In the genomic region with DNA sequence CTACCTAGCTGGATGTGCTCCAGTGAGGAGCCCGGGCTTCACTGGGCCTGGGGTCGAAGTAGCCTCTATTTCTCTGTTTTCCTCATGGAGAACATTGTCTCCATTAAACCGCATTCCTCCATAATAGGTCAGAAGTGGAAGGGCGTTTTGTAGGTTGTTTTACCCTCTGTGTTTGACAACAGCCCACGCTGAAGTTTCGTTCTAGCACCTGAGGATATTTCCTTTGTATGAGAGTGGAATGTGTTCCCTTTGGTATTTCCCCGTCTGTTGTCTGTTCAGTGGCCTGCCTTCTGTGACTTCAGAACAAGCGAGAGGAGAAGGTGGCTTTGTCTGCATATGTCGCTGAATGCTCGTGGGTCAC, we compare ENCODE assay signal across 8 mouse cellular contexts. TPM values are rescaled to one million over a fixed set of nuclear protein-coding genes. Genes with fewer than 3 reads are reported as not detected.
A peak's percentile ranks its signal among the peaks of the same experiment; 100 is the strongest.
DNase-seq lines count a peak whose midpoint lies in the region; ATAC-seq lines count a peak whose summit lies in the region.

No protein-coding gene starts in this region.

- peak overlapping the region; percentile 96 for H3K27ac ChIP-seq in kidney, embryonic 15.5 days
- H3K27ac ChIP-seq in embryonic facial prominence, embryonic 15.5 days (replicated peaks) = peak overlapping the region; percentile 97
- peak overlapping the region; percentile 99 for H3K27ac ChIP-seq in limb, embryonic 10.5 days
- peak overlapping the region; percentile 95 for H3K27ac ChIP-seq in neural tube, embryonic 13.5 days (replicated peaks)

- H3K4me1 ChIP-seq in kidney, embryonic 15.5 days = peaks cover 42% of the 10 kb centered on the region
- H3K4me1 ChIP-seq in embryonic facial prominence, embryonic 15.5 days = peaks cover 52% of the 10 kb centered on the region
- H3K4me1 ChIP-seq in limb, embryonic 10.5 days = peaks cover 39% of the 10 kb centered on the region
- peaks cover 52% of the 10 kb centered on the region for H3K4me1 ChIP-seq in neural tube, embryonic 13.5 days (replicated peaks)

- no peak for ATAC-seq in kidney, embryonic 15.5 days (replicated peaks; ENCODE audit: low FRiP score)
- ATAC-seq in embryonic facial prominence, embryonic 15.5 days (ENCODE audit: insufficient number of reproducible peaks, low FRiP score, low TSS enrichment, low read depth) = no peak
- no peak for ATAC-seq in neural tube, embryonic 13.5 days (ENCODE audit: low read depth)

- 5% methylated on average over 10 of the region's 10 CpGs for whole genome bisulfite sequencing in kidney, embryonic 15.5 days
- 4% methylated on average over 10 of the region's 10 CpGs for WGBS in embryonic facial prominence, embryonic 15.5 days
- WGBS in limb, embryonic 10.5 days = 7% methylated on average over 10 of the region's 10 CpGs
- WGBS in neural tube, embryonic 13.5 days = 2% methylated on average over 10 of the region's 10 CpGs

- no peak for DNase-seq in kidney, postnatal 36 days
- DNase-seq in limb, embryonic 10.5 days (ENCODE audit: low spot score) = no peak
- DNase-seq in adrenal gland, adult (ENCODE audit: inconsistent age in 2 of 2, low spot score in 1 of 2) = no peak
- no peak for DNase-seq in cerebellum, adult 8-10 months
- no peak for DNase-seq in gastrocnemius, adult 18-20 months (ENCODE audit: low spot score)

- no peaks in the 10 kb centered on the region for H3K36me3 ChIP-seq in kidney, embryonic 15.5 days
- H3K36me3 ChIP-seq in embryonic facial prominence, embryonic 15.5 days = no peaks in the 10 kb centered on the region
- no peaks in the 10 kb centered on the region for H3K36me3 ChIP-seq in limb, embryonic 10.5 days
- H3K36me3 ChIP-seq in neural tube, embryonic 13.5 days = no peaks in the 10 kb centered on the region

- H3K4me3 ChIP-seq in kidney, embryonic 15.5 days (replicated peaks) = peak overlapping the region; percentile 87
- H3K4me3 ChIP-seq in embryonic facial prominence, embryonic 15.5 days (replicated peaks) = peak overlapping the region; percentile 84
- peak overlapping the region; percentile 89 for H3K4me3 ChIP-seq in limb, embryonic 10.5 days
- peak overlapping the region; percentile 95 for H3K4me3 ChIP-seq in neural tube, embryonic 13.5 days

- H3K9me3 ChIP-seq in kidney, embryonic 15.5 days (replicated peaks) = no peaks in the 10 kb centered on the region
- no peaks in the 10 kb centered on the region for H3K9me3 ChIP-seq in embryonic facial prominence, embryonic 15.5 days (replicated peaks)
- no peaks in the 10 kb centered on the region for H3K9me3 ChIP-seq in limb, embryonic 10.5 days (replicated peaks)
- no peaks in the 10 kb centered on the region for H3K9me3 ChIP-seq in neural tube, embryonic 13.5 days

- peak overlapping the region; percentile 80 for H3K4me2 ChIP-seq in kidney, embryonic 15.5 days
- peak overlapping the region; percentile 67 for H3K4me2 ChIP-seq in embryonic facial prominence, embryonic 15.5 days (replicated peaks)
- peak overlapping the region; percentile 74 for H3K4me2 ChIP-seq in neural tube, embryonic 13.5 days

- H3K9ac ChIP-seq in kidney, embryonic 15.5 days = peak overlapping the region; percentile 92
- H3K9ac ChIP-seq in embryonic facial prominence, embryonic 15.5 days = peak overlapping the region; percentile 87
- H3K9ac ChIP-seq in neural tube, embryonic 13.5 days = peak overlapping the region; percentile 95

- H3K27me3 ChIP-seq in kidney, embryonic 15.5 days = no peaks in the 10 kb centered on the region
- H3K27me3 ChIP-seq in embryonic facial prominence, embryonic 15.5 days = no peaks in the 10 kb centered on the region
- no peaks in the 10 kb centered on the region for H3K27me3 ChIP-seq in limb, embryonic 10.5 days (ENCODE audit: low read depth, poor library complexity, severe bottlenecking)
- no peaks in the 10 kb centered on the region for H3K27me3 ChIP-seq in neural tube, embryonic 13.5 days

RNA-seq across cellular contexts. Expression of gene Pard3, which starts 1.4 kb away (rescaled TPM):
- polyA plus RNA-seq in kidney, embryonic 15.5 days (2015; fragmentation: Nextera tagmentation; extraction: Ambion mirVana) = 27.0 and 27.5 TPM in 2 replicates
- polyA plus RNA-seq in embryonic facial prominence, embryonic 15.5 days (2015; fragmentation: Nextera tagmentation; extraction: Ambion mirVana) = 38.1 and 38.3 TPM in 2 replicates
- 34.4 and 34.8 TPM in 2 replicates for polyA plus RNA-seq in limb, embryonic 10.5 days (2016; fragmentation: Nextera tagmentation; extraction: Ambion mirVana)
- 20.9 and 22.2 TPM in 2 replicates for polyA plus RNA-seq in neural tube, embryonic 13.5 days (2015; fragmentation: Nextera tagmentation; extraction: Ambion mirVana)
- total RNA-seq in gastrocnemius, adult 18-20 months (2021) = 10 to 100 TPM; 27.7 to 28.5 TPM
